Mouse (Mus musculus) right cerebral cortex, postnatal 25 days (tissue): ENCODE results near the gene Sprr2f.

ENCODE experiments used
- DNase-seq: peaks from one replicate; pipeline ENCODE4 v3.0.0; 2022

Sprr2f gene

GRCm38 (mm10) chr3:92364887-92365286 lies at the start of gene Sprr2f:
Sprr2f (plus strand) TSS chr3:92365187.
- no peak for DNase-seq

- DNase-seq: no peak
Observed at GRCm38 (mm10) chr3:92316320-92316719, 48.7 kb upstream of the Sprr2f start, which contains the start of gene Sprr2b. Sprr2b (plus strand) TSS chr3:92316620.

- DNase-seq: no peak
Observed at GRCm38 (mm10) chr3:92317384-92317783, 47.6 kb upstream of the Sprr2f start.

GRCm38 (mm10) chr3:92336278-92336677 lies 28.7 kb upstream of the Sprr2f start:
- DNase-seq: no peak

- DNase-seq: no peak
Observed at GRCm38 (mm10) chr3:92338840-92339239, 26.1 kb upstream of the Sprr2f start, which contains the start of gene Sprr2d. Sprr2d (plus strand) TSS chr3:92339140.

- DNase-seq: no peak
Observed at GRCm38 (mm10) chr3:92351843-92352242, 13.1 kb upstream of the Sprr2f start, which contains the start of gene Sprr2e. Sprr2e (plus strand) TSS chr3:92352143.

- DNase-seq: no peak
Observed at GRCm38 (mm10) chr3:92361619-92362018, 3.4 kb upstream of the Sprr2f start.

GRCm38 (mm10) chr3:92373613-92374012 lies 8.6 kb downstream of the Sprr2f start:
- no peak for DNase-seq

- no peak for DNase-seq
Observed at GRCm38 (mm10) chr3:92385385-92385784, 20.4 kb downstream of the Sprr2f start, which contains the start of gene Sprr2h. Sprr2h (plus strand) TSS chr3:92385685.

GRCm38 (mm10) chr3:92394301-92394700 lies 29.3 kb downstream of the Sprr2f start:
- DNase-seq: no peak

- no peak for DNase-seq
Observed at GRCm38 (mm10) chr3:92407691-92408090, 42.7 kb downstream of the Sprr2f start, which contains the start of gene Sprr2i. Sprr2i (plus strand) TSS chr3:92407991.
